In genomic region chr19:60149078-60149960, GRCm38 (mm10) we compare ENCODE assay signal across 16 mouse cellular contexts.
A peak's percentile ranks its signal among the peaks of the same experiment; 100 is the strongest.
DNase-seq lines count a peak whose midpoint lies in the region; ATAC-seq and TF ChIP-seq lines count a peak whose summit lies in the region.
"Had no signal": no experiment of that assay in that cellular context is flagged by ENCODE, and none has a peak within 500 bp of the region (broad histone marks: within the 10 kb centered on the region; RNA-seq: fewer than 3 reads in every experiment).

No protein-coding gene starts in this region.

- H3K4me2 ChIP-seq in embryonic facial prominence, embryonic 15.5 days (replicated peaks) = peak overlapping the region; percentile 1; the same call in 1 of the 2 replicates
- H3K4me2 ChIP-seq in limb, embryonic 11.5 days (ENCODE audit: low read depth, severe bottlenecking) = peak overlapping the region; percentile 21; the same call in 1 of the 2 replicates
- H3K4me2 ChIP-seq: heart, embryonic 12.5 days; lung, embryonic 14.5 days had no signal

- 0 out of 4 replicates have a peak overlapping the region, but pooled peaks of 1 of the 2 experiments have one; percentile 8 for H3K4me3 ChIP-seq in MEL (ENCODE audit: control insufficient read depth in 1 of 2, insufficient read depth in 1 of 2, low read depth in 2 of 2, low read length in 2 of 2)
- H3K4me3 ChIP-seq in embryonic facial prominence, embryonic 15.5 days (replicated peaks) = no peak overlapping the region
- H3K4me3 ChIP-seq in limb, embryonic 11.5 days (ENCODE audit: low read depth, low read length) = no peak overlapping the region
- no peak overlapping the region for H3K4me3 ChIP-seq in layer of hippocampus, adult 2 months
- H3K4me3 ChIP-seq: heart, embryonic 12.5 days had no signal

- H3K79me2 ChIP-seq in MEL (ENCODE audit: control insufficient read depth, insufficient read depth, low read length, poor library complexity) = peaks cover 19% of the 10 kb centered on the region

- TF ChIP-seq POLR2A in MEL (IDR thresholded peaks at IDR 0.05; ENCODE audit: control insufficient read depth in 1 of 2, insufficient read depth in 1 of 2, low read depth in 1 of 2, low read length in 2 of 2, poor library complexity in 1 of 2) = no peak

- ATAC-seq in embryonic facial prominence, embryonic 15.5 days (ENCODE audit: insufficient number of reproducible peaks, low FRiP score, low TSS enrichment, low read depth) = no peak
- ATAC-seq in limb, embryonic 11.5 days (ENCODE audit: insufficient number of reproducible peaks, low FRiP score, low TSS enrichment, low read depth) = no peak
- ATAC-seq: midbrain, embryonic 16.5 days had no signal

- TF ChIP-seq RAD21 in MEL (IDR thresholded peaks at IDR 0.05; ENCODE audit: low read depth, low read length) = no peak

- WGBS in embryonic facial prominence, embryonic 15.5 days = 24% methylated on average over 13 of the region's 13 CpGs
- WGBS in limb, embryonic 11.5 days = 8% methylated on average over 13 of the region's 13 CpGs

- H3K9ac ChIP-seq in MEL (ENCODE audit: control insufficient read depth, low read depth, low read length, poor library complexity, severe bottlenecking) = no peak overlapping the region
- no peak overlapping the region for H3K9ac ChIP-seq in embryonic facial prominence, embryonic 15.5 days
- H3K9ac ChIP-seq in limb, embryonic 11.5 days (ENCODE audit: low read length) = no peak overlapping the region
- H3K9ac ChIP-seq: heart, embryonic 12.5 days; lung, embryonic 14.5 days had no signal

- intact Hi-C loops in heart, postnatal 10 days (cut with DNase I) = no loop called here

- peaks cover 9 to 24% of the 10 kb centered on the region in 2 experiments; a peak in 3 of 4 replicates for H3K36me3 ChIP-seq in MEL (ENCODE audit: control insufficient read depth in 1 of 2, insufficient read depth in 2 of 2, low read length in 2 of 2)
- no peaks in the 10 kb centered on the region for H3K36me3 ChIP-seq in embryonic facial prominence, embryonic 15.5 days
- H3K36me3 ChIP-seq in limb, embryonic 11.5 days (ENCODE audit: control insufficient read depth, insufficient read depth, low read length) = no peaks in the 10 kb centered on the region
- H3K36me3 ChIP-seq: heart, embryonic 12.5 days had no signal

- peaks cover 18 to 26% of the 10 kb centered on the region in 2 experiments for H3K4me1 ChIP-seq in MEL (ENCODE audit: control insufficient read depth in 1 of 2, insufficient read depth in 2 of 2, low read length in 2 of 2)
- peaks cover 14% of the 10 kb centered on the region for H3K4me1 ChIP-seq in embryonic facial prominence, embryonic 15.5 days
- peaks cover 14% of the 10 kb centered on the region for H3K4me1 ChIP-seq in limb, embryonic 11.5 days (ENCODE audit: control insufficient read depth, insufficient read depth, low read length)
- H3K4me1 ChIP-seq: heart, embryonic 12.5 days had no signal

- no peaks in the 10 kb centered on the region for H3K27me3 ChIP-seq in MEL (ENCODE audit: control insufficient read depth in 1 of 2, insufficient read depth in 2 of 2, low read length in 2 of 2)
- peaks cover 22% of the 10 kb centered on the region for H3K27me3 ChIP-seq in embryonic facial prominence, embryonic 15.5 days
- H3K27me3 ChIP-seq in limb, embryonic 11.5 days (ENCODE audit: control insufficient read depth, insufficient read depth, low read length) = peaks cover 14% of the 10 kb centered on the region
- H3K27me3 ChIP-seq: Patski had no signal

- TF ChIP-seq CTCF in MEL (IDR thresholded peaks at IDR 0.05 in 2 of 3, conservative IDR thresholded peaks at IDR 0.05 in 1 of 3; ENCODE audit: control insufficient read depth in 1 of 3, insufficient read depth in 1 of 3, low read depth in 2 of 3, low read length in 3 of 3, poor library complexity in 1 of 3, severe bottlenecking in 1 of 3) = no peak
- no peak for TF ChIP-seq CTCF in layer of hippocampus, adult 2 months (conservative IDR thresholded peaks at IDR 0.05)

- no peaks in the 10 kb centered on the region for H3K9me3 ChIP-seq in MEL (replicated peaks; ENCODE audit: insufficient read depth, low read length)
- H3K9me3 ChIP-seq in embryonic facial prominence, embryonic 15.5 days (replicated peaks) = no peaks in the 10 kb centered on the region
- no peaks in the 10 kb centered on the region for H3K9me3 ChIP-seq in limb, embryonic 11.5 days (ENCODE audit: control insufficient read depth, low read length)
- H3K9me3 ChIP-seq: heart, embryonic 12.5 days had no signal

- TF ChIP-seq EP300 in MEL (IDR thresholded peaks at IDR 0.05; ENCODE audit: low read depth in 1 of 2, low read length in 2 of 2) = peak; percentile 69

- no peak overlapping the region; the same call in 1 of the 2 replicates for H3K27ac ChIP-seq in MEL (ENCODE audit: control insufficient read depth, low read depth, low read length)
- no peak overlapping the region for H3K27ac ChIP-seq in embryonic facial prominence, embryonic 15.5 days (replicated peaks)
- H3K27ac ChIP-seq in limb, embryonic 11.5 days (replicated peaks; ENCODE audit: low read depth, low read length) = no peak overlapping the region
- H3K27ac ChIP-seq in layer of hippocampus, adult 2 months = no peak overlapping the region

- DNase-seq in heart, adult 11 months = peak; percentile 58
- no peak for DNase-seq in heart, postnatal 10 days
- DNase-seq in MEL (ENCODE audit: low read depth, low spot score) = no peak
- DNase-seq in limb, embryonic 11.5 days (ENCODE audit: low spot score) = peak; percentile 51
- no peak for DNase-seq in thymus, postnatal 0 days (ENCODE audit: low spot score)
- no peak for DNase-seq in layer of hippocampus, adult 2 months (ENCODE audit: low spot score in 2 of 2)
- DNase-seq: adrenal gland, postnatal 36 days; cerebellum, postnatal 10 days; gastrocnemius, postnatal 36 days; liver; lung, embryonic 14.5 days; thymus, adult 2 months had no signal

TF ChIP-seq in MEL, 35 proteins besides CTCF, POLR2A, EP300 and RAD21:
- TF ChIP-seq SMC3 (IDR thresholded peaks at IDR 0.05; ENCODE audit: low read depth, low read length) (no peak), UBTF (IDR thresholded peaks at IDR 0.05; ENCODE audit: borderline replicate concordance, insufficient read depth, low read depth, low read length) (no peak), RCOR1 (IDR thresholded peaks at IDR 0.05; ENCODE audit: low read depth, low read length) (0 out of 2 replicates have a peak, but pooled peaks have one; percentile 26), HCFC1 (IDR thresholded peaks at IDR 0.05; ENCODE audit: low read depth, low read length) (no peak), SIN3A (IDR thresholded peaks at IDR 0.05; ENCODE audit: low read length) (peak; percentile 25; the same call in 1 of the 2 replicates), TCF12 (IDR thresholded peaks at IDR 0.05; ENCODE audit: low read depth, low read length) (peak; percentile 72), CHD2 (IDR thresholded peaks at IDR 0.05; ENCODE audit: low read length) (no peak), GATA1 (IDR thresholded peaks at IDR 0.05; ENCODE audit: low read depth, low read length) (peak; percentile 8; the same call in 1 of the 2 replicates), GABPA (IDR thresholded peaks at IDR 0.05; ENCODE audit: low read depth, low read length) (no peak), MAX (IDR thresholded peaks at IDR 0.05; ENCODE audit: low read length) (no peak), MYB (IDR thresholded peaks at IDR 0.05; ENCODE audit: low read depth, low read length) (no peak), TAL1 (IDR thresholded peaks at IDR 0.05; ENCODE audit: low read length) (no peak), ZC3H11A (IDR thresholded peaks at IDR 0.05; ENCODE audit: low read depth, low read length) (no peak), MXI1 (IDR thresholded peaks at IDR 0.05; ENCODE audit: low read depth, low read length) (no peak), E2F4 (IDR thresholded peaks at IDR 0.05; ENCODE audit: borderline replicate concordance, low read depth, low read length) (no peak), ZKSCAN1 (IDR thresholded peaks at IDR 0.05; ENCODE audit: low read depth, low read length) (no peak)
TF ChIP-seq in MEL: peak in this region for 4.

Comparison
In these comparisons a context has a peak if more than half of its experiments do, and no peak if none do; other contexts are left out.
1. DNase-seq: peak in heart, adult 11 months (single experiment) and limb, embryonic 11.5 days (single experiment); none in heart, postnatal 10 days (0 of 2), MEL (single experiment), thymus, postnatal 0 days (single experiment) and layer of hippocampus, adult 2 months (0 of 2).